Mouse (Mus musculus): ENCODE measurements around the gene Gtf2ird1.
"Not testable (repeated sequence)": the region's sequence is repeated elsewhere in the genome, so short reads cannot be mapped to it uniquely, and the experiment has no call there.

The Gtf2ird1 gene

DNA sequence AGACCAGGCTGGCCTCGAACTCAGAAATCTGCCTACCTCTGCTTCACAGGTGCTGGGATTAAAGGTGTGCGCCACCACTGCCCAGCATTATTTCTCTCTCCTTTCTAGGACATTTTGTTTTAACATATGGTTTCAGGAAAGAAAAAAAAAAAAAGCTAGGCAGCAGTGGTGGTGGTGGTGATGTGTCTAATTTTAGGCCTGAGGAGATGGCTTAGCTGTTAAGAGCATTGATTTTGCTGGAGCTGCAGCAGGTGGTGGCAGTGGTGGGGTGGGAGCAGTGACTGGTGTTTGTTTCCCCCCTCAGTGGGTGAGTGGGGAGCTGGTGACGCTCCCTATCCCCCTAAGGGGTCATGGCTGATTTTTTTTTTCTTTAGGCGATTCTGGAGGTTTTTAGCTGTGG, 103.4 kb downstream of the Gtf2ird1 start:
- no peak for ATAC-seq (ENCODE audit: insufficient number of reproducible peaks, low FRiP score, low TSS enrichment)

DNA sequence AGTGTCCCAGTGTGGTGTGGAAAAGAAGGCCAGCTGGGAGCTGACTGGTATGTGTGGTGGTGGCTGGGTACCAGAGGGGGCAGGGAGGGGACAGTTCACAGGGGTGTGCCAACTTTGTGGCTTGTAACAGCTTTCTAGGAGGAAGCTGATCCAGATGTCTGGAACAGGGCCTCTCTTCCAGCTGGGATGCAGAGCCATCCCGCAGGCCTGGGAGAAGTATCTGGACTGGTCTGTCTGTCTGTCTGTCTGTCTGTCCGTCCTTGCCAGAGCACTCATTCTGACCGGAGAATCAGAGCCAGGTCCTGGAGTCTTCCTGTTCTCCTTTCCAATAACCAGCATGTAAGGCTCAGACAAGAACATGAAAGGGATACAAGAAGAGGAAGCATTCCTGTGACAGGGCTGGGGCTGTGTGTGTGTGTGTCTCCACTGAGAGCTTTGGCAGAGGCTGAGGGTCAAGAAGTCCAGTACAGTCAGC, 104.0 kb downstream of the Gtf2ird1 start:
- no peak for ATAC-seq (ENCODE audit: insufficient number of reproducible peaks, low FRiP score, low TSS enrichment)

GRCm38 (mm10) chr5:134350660-134351059, 105.9 kb downstream of the Gtf2ird1 start:
- ATAC-seq (ENCODE audit: insufficient number of reproducible peaks, low FRiP score, low TSS enrichment) = peak; percentile 40; the same call in 1 of the 2 replicates

- ATAC-seq (ENCODE audit: insufficient number of reproducible peaks, low FRiP score, low TSS enrichment) = no peak
Observed at GRCm38 (mm10) chr5:134347066-134347465, 109.5 kb downstream of the Gtf2ird1 start.

GRCm38 (mm10) chr5:134345449-134345848, 111.1 kb downstream of the Gtf2ird1 start:
- ATAC-seq (ENCODE audit: insufficient number of reproducible peaks, low FRiP score, low TSS enrichment) = no peak

DNA sequence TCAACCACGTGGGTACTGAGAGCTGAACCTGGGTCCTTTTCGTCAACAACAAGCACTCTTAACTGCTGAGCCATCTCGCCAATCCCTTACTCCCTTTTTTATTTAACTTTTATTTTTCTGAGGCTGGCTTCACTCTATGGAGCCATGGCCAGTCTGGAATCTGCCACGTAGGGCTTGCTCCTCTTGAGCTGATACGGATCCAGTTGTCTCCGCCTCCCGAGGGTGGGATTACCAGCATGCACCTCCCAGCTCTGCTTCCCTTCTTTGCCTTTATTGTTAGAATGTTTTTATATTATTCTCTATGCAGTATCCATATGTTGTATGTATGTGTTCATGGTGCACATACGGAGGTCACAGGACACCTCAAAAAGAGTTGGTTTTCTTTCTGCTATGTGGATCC, 112.4 kb downstream of the Gtf2ird1 start:
- ATAC-seq (ENCODE audit: insufficient number of reproducible peaks, low FRiP score, low TSS enrichment) = no peak

DNA sequence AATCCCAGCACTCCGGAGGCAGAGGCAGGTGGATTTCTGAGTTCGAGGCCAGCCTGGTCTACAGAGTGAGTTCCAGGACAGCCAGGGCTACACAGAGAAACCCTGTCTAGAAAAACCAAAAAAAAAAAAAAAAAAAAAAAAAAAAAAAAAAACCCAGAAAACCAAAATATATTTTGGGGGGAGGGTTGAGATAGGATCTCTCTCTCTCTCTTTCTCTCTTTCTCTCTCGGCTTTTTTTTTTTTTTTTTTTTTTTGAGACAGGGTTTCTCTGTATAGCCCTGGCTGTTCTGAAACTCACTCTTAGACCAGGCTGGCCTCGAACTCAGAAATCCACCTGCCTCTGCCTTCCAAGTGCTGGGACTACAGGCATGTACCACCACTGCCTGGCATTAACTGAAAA, 113.0 kb downstream of the Gtf2ird1 start:
- not testable (repeated sequence) for ATAC-seq (ENCODE audit: insufficient number of reproducible peaks, low FRiP score, low TSS enrichment)

DNA sequence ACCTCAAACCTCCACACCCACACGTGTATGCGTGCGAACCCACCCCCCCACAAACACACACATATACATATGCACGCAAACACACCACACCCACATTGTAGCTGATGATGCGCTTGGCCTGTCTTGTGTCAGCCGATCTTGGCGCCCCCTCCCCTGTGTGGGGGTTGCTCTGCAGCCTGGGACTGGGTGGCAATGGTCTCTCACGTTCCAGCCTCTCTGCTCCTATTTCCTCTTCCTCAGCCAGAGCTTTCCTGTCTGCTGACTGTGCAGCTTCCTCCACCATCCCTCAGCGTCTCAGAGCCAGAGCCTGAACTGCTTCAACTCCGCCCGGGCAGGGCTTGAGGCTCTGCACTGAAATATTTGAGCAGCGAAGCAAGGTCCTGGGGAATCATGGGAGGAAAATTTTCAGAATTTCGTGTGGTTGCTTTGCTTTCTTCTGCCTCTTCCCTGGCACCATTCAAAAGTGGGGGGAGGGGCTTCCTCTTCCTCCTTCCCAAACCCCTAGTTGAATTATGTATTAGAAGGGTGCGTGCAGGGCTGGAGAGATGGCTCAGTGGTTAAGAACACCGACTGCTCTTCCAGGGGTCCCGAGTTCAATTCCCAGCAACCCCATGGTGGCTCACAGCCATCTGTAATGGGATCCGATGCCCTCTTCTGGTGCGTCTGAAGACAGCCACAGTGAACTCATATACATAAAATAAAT, 113.9 kb downstream of the Gtf2ird1 start:
- ATAC-seq (ENCODE audit: insufficient number of reproducible peaks, low FRiP score, low TSS enrichment) = no peak

GRCm38 (mm10) chr5:134341721-134342120, 114.8 kb downstream of the Gtf2ird1 start:
- no peak for ATAC-seq (ENCODE audit: insufficient number of reproducible peaks, low FRiP score, low TSS enrichment)

GRCm38 (mm10) chr5:134341321-134341720, 115.2 kb downstream of the Gtf2ird1 start:
- no peak for ATAC-seq (ENCODE audit: insufficient number of reproducible peaks, low FRiP score, low TSS enrichment)

DNA sequence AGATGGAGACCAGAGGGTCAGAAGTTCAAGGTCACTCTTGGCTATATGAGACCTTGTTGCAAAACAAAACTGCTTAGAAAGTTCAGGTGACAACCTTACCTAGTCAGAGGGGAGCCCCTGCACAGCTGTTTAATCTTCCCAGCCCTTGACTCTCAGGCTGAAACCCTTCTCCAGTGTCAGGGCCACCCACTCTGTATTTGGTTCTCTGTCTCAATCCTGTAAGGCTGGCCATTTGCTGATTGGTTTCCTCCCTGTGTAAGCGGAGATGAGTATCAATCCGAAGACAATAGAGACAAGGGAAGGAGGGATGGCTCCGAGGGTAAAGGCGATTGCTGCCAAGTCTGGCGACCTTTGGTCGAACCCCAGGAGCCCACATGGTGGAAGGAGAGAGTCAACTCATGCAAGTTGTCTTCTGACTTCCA, 116.4 kb downstream of the Gtf2ird1 start:
- ATAC-seq (ENCODE audit: insufficient number of reproducible peaks, low FRiP score, low TSS enrichment) = no peak

DNA sequence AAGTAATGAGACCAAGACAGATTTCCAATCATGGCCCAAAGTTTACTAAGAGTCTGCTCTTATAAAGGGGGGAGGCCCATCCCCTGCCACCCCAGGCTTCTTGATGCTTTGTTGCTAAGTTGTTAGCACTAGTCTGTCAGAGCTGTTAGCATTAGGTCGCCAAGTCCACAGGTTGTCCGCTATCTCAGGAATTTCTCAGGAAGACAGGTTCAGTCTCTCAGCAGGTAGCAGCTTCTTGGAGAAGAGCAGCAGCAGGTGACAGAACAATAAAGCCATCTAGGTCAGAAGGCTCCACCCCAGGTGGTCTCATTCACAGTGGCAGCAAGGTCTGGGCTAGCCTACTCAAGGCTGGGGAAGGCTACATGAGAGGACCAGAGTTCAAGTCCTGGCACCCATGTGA, 119.5 kb downstream of the Gtf2ird1 start:
- not testable (repeated sequence) for ATAC-seq (ENCODE audit: insufficient number of reproducible peaks, low FRiP score, low TSS enrichment)

DNA sequence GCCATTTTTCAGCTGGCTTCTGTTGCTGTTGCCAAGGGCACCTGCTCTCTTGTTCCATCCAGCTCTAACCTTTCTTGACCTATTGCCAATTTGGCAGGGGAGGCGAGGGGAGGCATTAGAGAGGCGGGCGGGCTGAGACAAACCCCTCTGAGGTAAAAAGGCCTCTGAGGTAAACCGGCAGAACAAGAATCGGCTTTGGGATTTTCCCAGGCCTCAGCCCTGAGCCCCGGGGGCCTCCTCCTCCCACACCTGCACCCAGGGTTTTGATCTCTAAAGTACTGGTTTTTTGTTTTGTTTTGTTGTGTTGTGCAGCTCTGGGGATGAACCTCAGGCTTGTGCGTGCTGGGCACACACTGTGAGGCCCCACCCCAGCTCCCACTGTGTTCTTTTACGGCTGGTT, 123.8 kb downstream of the Gtf2ird1 start:
- ATAC-seq (ENCODE audit: insufficient number of reproducible peaks, low FRiP score, low TSS enrichment) = no peak

DNA sequence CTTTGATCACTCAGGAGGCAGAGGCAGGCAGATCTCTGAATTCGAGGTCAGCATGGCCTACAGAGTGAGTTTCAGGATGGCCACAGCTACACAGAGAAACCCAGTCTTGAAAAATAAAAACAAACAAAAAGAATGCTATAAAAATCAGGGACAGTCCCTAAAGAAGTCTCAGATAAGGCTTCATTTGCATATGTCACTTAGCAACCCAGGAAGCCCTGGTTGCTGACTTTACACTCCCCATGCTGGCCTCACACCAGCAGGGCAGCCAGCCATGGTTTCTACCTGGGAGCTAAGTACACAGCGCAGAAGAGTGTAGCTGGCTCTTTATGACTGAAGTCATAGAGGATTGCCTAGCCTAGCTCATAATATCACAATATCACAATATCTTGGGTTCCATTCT, 126.4 kb downstream of the Gtf2ird1 start:
- no peak for ATAC-seq (ENCODE audit: insufficient number of reproducible peaks, low FRiP score, low TSS enrichment)

DNA sequence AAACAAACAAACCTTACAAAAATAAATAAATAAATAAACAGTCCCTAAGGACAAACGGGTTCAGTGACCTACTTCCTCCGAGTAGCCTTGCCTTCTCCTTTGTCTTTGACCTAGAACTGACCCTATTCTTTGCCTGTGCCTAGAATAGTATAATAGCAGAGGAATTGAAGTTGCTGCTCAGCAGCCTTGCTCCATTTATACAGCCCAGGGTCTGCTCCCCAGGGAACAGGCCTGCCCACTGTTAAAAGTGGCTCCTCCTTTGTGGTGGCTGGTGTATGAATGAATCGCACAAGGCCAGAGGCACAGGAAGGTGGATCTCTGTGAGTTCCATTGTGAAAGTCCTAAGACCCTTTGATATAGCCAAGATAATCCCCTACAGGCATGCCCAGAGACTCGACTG, 127.2 kb downstream of the Gtf2ird1 start:
- no peak for ATAC-seq (ENCODE audit: insufficient number of reproducible peaks, low FRiP score, low TSS enrichment)

DNA sequence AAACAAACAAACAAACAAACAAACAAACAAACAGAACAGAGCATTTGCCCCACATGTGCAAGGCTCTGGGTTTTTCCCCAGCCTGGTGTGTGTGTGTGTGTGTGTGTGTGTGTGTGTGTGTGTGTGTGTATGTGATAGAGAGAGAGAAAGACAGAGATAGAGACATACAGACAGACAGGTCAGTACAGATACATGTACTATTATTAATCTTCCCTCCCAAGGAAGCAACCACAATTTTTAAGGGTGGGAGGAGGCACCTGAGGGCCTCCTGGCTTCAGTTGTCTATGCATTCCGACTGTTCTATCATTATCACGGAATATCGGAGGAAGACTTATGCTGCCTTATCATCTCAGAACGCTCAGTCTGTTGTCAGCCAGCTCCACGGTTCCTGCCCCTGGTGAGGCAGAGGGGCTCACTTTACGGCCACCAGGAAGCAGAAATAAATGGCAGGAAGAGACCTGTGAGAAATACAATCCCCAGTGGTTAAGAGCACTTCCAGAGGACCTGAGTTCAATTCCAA, 128.0 kb downstream of the Gtf2ird1 start:
- no peak for ATAC-seq (ENCODE audit: insufficient number of reproducible peaks, low FRiP score, low TSS enrichment)

- no peak for ATAC-seq (ENCODE audit: insufficient number of reproducible peaks, low FRiP score, low TSS enrichment)
Observed at GRCm38 (mm10) chr5:134325856-134326566, 130.5 kb downstream of the Gtf2ird1 start.

GRCm38 (mm10) chr5:134323869-134324268, 132.6 kb downstream of the Gtf2ird1 start:
- ATAC-seq (ENCODE audit: insufficient number of reproducible peaks, low FRiP score, low TSS enrichment) = no peak

GRCm38 (mm10) chr5:134323311-134323710, 133.2 kb downstream of the Gtf2ird1 start:
- ATAC-seq (ENCODE audit: insufficient number of reproducible peaks, low FRiP score, low TSS enrichment) = no peak

DNA sequence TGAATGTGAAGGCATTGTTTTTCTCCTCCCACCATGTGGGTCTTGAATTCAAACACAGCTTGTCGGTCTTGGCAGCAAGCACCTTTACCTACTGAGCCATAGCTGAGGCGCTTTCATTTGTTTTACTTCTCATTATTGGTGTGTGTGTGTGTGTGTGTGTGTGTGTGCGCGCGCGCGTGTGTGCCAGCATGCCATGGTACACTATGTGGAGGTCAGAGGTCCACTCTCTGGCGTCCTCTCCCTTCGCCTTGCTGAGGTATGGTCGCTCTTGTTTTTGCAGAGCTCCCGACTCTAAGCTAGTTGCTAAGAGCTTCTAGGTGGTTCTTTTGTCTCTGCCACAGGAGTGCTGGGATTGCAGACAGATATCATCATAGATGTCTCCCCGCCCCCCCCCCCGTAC, 134.2 kb downstream of the Gtf2ird1 start:
- no peak for ATAC-seq (ENCODE audit: insufficient number of reproducible peaks, low FRiP score, low TSS enrichment)

- ATAC-seq (ENCODE audit: insufficient number of reproducible peaks, low FRiP score, low TSS enrichment) = no peak
Observed at GRCm38 (mm10) chr5:134321699-134322098, 134.8 kb downstream of the Gtf2ird1 start.

GRCm38 (mm10) chr5:134318903-134319302, 137.6 kb downstream of the Gtf2ird1 start:
- ATAC-seq (ENCODE audit: insufficient number of reproducible peaks, low FRiP score, low TSS enrichment) = no peak
